Mouse (Mus musculus) erythroblast, embryonic 14.5 days (primary cell): ENCODE data around the gene Abca1.

Experiments used
- GATA1 ChIP-seq: IDR thresholded peaks from 2 replicates; pipeline ENCODE4 v1.6.1; 2012; ENCODE audit warnings: low read length, inconsistent platforms, mixed read lengths
- TAL1 ChIP-seq: IDR thresholded peaks from 3 replicates; pipeline ENCODE4 v1.6.1; 2012; ENCODE audit warnings: low read length, inconsistent platforms, mixed read lengths

- TF ChIP-seq GATA1 (no peak), TAL1 (no peak)
Measured at GRCm38 (mm10) chr4:53082451-53082850, 77.2 kb downstream of the Abca1 start.
